Mouse (Mus musculus) spleen, postnatal 10 days (tissue): ENCODE results near the gene Tfap2a.

ENCODE experiments used
- DNase-seq, 2 experiments: peaks; one replicate each; pipeline ENCODE4 v3.0.0; 2021 to 2022; ENCODE audit warnings: low spot score in 2 of 2

Gene Tfap2a

GRCm38 (mm10) chr13:40713241-40713640 is 24.9 kb downstream of the Tfap2a start:
- no peak for DNase-seq

GRCm38 (mm10) chr13:40712526-40712832 is 25.7 kb downstream of the Tfap2a start:
- DNase-seq = no peak

DNA sequence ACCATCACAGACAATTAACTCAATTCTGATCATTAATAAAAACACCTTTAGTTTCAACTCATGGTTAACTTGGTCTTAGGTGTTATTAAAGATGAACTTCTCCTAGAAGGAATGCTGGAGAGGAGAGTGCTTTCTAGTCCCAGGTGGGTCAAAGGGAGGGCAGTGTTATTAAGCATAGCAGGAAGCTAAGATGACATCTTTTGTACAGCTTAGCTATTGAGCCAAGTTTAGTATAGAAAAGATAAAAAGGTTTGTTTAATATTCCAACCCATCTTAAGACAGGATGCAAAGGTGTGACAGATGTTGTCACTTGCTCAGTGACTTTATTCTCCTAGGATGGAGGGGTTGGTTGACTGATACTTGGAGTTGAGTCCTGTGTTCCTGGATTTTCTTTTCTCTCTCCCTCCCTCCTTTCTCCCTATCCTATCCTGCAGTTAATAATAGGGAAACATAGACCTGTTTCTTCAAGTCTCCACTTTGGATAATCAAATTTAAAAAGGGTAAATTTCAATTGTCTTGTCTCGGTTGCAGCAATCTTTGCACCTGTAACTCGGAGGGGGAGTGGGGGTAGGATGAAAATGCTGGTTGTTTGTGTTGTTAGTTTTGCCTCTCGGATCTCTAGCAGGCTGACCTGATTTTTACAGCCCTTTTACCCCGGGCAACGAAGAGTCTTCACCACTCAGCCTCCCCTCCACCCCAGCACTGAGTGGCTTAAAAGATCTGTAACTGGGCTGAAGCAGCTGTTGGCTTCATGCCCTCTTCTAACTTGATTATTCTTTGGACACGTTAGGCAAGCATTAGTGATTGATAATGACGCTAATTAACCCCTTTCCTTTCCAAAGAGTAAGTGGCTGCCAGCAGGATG is 26.3 kb downstream of the Tfap2a start:
- DNase-seq = no peak

- DNase-seq = no peak
These were observed 28.2 kb downstream of the Tfap2a start for GRCm38 (mm10) chr13:40710062-40710342.

DNA sequence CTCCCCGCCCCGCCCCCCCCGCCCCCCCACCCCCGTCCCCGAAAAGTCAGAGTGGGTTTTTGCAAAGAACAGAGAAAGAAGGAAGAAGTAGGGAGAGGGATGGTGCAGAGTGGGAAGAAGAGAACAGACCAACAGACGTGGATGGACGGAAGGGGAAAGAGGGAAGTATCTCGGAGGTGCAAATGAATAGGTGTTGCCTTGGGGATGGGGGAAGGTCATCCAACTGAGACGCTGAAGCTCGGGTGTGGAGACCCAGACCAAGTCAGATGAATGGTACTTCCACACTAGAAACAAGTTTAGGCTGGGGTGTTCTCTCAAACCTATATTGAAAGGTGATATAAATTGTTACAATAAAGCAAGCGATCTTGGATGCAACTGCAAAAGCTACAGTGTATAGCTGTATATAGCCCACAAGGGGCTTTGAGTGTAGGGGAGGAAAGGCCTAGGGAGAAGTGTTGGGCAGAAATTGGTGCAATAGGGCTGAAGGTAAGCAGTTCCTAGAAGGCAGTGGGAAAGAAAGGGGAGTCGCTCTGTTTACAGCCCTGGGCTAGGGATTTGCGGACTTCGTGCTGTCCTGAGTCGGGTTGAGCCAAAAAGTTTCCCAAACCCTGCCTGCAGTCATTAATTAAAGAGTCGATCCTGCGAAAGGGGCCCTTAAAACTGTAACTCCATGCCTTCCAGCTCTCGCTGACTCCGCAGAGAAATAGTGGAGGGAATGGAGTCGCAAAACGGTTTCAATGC is 28.7 kb downstream of the Tfap2a start:
- no peak for DNase-seq

DNA sequence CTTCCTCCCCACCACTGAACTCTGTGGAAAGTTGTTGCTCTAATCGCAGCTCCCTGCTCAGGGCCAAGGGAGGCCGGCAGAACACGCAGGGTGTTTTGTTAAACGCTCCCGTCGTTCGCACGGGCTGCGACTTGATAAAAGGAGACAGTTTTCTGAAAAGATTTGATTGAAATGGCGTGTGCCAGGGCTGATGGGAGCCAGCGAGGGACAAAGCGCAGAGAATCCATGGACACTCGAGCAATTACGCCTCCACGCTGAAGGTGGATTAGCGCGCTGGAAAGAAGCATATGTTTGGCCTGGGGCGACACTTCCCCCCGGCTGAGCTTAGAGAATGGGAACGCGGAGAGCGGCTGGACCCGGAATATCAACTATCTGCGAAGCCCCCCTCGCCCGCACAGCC is 29.3 kb downstream of the Tfap2a start:
- no peak for DNase-seq

- no peak for DNase-seq
These were observed 29.9 kb downstream of the Tfap2a start for GRCm38 (mm10) chr13:40708271-40708670.

DNA sequence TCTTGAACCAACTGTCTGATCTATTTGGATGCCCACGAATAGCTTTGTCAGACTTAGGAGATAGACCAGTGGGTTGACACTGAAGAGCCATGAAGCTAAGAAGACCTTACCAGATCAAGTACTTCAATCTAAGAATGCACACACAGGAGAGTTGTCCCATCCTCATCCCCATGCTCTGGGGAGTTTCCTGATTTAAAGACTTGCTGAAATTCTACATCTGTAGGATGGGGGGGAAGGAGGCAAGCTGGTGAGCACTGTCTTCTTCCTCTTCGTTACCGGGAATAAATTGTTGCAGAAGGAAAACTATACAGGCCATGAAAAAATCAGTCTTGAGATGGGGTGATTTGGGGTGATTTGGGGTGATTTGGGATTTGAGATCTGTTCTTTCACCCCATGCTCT is 30.5 kb downstream of the Tfap2a start:
- DNase-seq = no peak

DNA sequence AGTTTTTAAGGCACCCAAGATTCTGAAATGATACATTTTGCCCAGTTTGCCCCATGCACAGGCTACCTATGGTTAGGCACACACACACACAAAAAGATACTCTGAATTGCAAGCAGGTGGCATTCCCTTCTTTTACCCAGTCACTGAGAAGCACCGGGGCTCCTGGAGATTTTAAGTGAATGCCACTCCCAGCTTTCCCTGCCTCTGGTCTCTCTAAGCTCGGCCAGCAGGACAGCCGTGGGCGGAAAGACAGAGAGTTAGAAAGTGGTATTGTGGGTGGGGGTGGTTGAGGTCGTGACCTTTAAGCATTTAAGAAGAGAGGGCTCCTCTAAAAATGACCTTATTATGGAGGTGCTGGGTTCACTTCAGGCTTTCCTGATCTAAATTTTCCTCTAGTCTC is 31.6 kb downstream of the Tfap2a start:
- DNase-seq = no peak

DNA sequence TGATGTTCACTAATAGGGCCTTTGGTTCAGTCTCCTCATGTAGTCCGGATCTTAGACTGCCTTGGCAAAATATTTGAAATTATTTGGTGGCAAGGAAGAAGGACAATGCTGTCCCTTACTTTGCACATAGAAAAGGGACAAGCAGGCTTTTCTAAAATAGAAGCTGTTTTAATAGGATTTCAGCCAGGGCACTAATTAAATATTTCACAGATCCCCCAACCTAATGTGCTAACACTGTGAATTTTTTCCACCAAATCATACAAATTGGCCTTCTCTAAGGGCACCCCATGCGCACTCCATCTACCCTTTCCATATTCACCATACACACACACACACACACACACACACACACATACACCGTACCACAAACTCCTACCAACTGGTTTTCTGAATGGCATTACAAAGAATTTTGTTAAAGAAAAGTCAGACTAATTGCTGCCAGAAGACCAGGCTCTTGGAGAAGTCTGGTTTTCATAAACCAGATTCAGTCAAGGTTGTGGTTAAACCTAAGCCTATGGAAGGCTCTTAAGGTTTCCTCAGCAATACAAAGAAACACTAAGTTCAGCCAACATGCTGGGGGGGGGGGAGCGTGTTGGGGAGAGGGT is 32.3 kb downstream of the Tfap2a start:
- no peak for DNase-seq

- no peak for DNase-seq
These were observed 33.2 kb downstream of the Tfap2a start for GRCm38 (mm10) chr13:40704864-40705455.

GRCm38 (mm10) chr13:40703982-40704501 is 34.1 kb downstream of the Tfap2a start:
- DNase-seq = no peak

DNA sequence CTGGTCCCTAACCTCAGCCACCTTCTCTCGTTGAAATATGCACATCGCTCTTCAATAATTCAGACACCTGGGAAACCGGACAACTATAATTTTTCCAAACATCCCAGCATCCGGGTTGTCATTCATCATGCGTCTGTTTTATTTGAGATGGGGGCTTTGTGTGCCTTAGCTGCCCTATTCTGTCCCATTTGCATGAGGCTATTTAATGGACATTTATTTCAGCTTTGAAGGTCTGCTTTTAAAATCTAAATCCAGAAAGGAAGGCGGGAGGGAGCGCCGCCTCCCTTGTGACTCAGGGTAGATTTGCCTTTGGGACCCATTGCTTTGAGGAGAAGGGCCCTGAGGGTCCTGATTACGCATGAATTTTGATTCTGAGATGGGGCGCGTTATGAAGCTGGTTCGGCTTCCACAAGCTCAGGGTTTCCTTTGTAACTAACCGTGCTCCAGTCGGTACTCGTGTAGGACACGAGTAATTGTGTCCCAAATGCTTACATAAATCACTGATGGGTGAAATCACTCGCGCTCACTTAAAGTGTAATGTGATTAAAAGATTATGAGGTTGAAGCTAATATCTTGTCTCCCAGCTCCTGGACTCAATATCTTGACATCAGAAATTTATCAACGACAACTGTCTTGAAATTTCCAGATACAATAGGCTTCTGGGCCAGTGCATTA is 34.9 kb downstream of the Tfap2a start:
- no peak for DNase-seq

- DNase-seq = no peak
These were observed 35.6 kb downstream of the Tfap2a start for GRCm38 (mm10) chr13:40702361-40703122.

DNA sequence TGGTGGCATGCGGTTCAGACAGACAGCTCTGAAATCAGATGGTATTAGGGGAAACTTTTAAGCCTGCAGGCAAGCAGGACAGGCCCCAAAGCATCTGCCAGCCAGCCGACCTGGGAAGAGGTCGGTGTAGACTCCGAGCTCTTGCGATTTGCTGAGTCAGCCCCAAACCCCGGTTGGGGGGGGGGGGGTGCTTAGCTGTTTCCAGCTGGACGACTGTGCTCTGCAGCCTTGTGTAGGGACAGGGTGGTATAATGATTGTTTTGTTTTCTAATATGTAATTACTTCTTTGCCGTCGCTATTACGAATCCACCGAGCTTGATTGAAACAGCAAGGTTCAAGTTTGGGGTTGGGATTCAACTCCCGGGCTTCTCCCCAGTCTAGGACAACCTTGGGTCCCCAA is 36.5 kb downstream of the Tfap2a start:
- no peak for DNase-seq

DNA sequence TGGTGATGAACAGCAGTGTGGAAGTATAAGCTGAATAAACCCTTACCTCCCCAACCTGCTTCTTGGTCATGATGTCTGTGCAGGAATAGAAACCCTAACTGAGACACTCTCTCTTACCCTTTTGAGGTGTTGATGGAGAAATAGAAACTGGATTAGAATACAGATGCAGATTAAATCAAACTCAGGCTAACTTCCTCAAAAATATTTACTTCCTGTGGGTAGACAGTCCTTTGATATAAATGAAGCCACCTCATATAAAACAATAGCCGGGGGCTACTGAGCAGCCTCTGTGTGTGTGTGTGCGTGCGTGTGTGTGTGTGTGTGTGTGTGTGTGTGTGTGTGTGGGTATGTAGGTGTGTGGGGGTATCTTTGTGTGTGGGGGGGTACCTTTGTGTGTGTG is 52.4 kb downstream of the Tfap2a start:
- DNase-seq = no peak

DNA sequence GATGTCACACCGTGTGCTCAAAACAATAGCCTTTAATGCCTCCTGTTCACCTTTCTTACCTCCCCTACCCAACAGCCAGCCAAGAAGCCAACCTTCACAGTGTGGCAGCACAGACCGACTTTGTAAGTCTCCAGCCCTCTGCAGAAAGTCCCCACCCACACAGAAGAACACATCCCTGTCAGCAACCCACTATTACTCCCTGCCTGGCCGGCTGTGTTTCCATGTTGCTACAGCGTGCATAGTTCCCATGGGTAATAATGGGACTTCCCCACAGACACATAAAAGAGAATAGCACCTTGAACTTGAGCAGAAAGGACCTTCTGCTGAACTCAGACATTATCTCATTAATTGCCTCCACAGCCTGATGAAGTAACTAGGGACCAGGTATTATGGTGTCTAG is 61.4 kb downstream of the Tfap2a start:
- no peak for DNase-seq
